Mouse (Mus musculus): Measurements from ENCODE around the gene Agfg2. TPM values are rescaled to one million over a fixed set of nuclear protein-coding genes. Genes with fewer than 3 reads are reported as not detected.

Gene Agfg2
- polyA plus RNA-seq, 1 experiment from 2014 or later, result 13.7 TPM

GRCm38 (mm10) chr5:137601365-137601729, 83.2 kb downstream of the Agfg2 start:
- DNase-seq (ENCODE audit: low spot score), result no peak

GRCm38 (mm10) chr5:137600619-137601364, 83.7 kb downstream of the Agfg2 start, which contains the start of gene Mospd3:
Gene Mospd3, minus strand, starts transcription at chr5:137601058.
- DNase-seq (ENCODE audit: low spot score), result peak; percentile 96
- WGBS, result under 1% methylated on average over 41 of the region's 41 CpGs
- peak within 1 kb of the TSS; percentile 80 for H3K27ac ChIP-seq (ENCODE audit: low read depth, low read length)
- peak within 1 kb of the TSS; percentile 83 for H3K9ac ChIP-seq (ENCODE audit: low read depth, low read length)
- H3K27me3 ChIP-seq (ENCODE audit: control insufficient read depth, insufficient read depth, low read length), result no peaks in the 10 kb centered on the region
- peaks cover 3% of the 10 kb centered on the region for H3K4me1 ChIP-seq (replicated peaks; ENCODE audit: control insufficient read depth, insufficient read depth, low read length)
- peak; percentile 97 for ATAC-seq (ENCODE audit: low FRiP score)
- H3K9me3 ChIP-seq (ENCODE audit: control insufficient read depth, low read length), result no peaks in the 10 kb centered on the region
- H3K4me3 ChIP-seq (ENCODE audit: low read depth, low read length), result peak within 1 kb of the TSS; percentile 63
- H3K36me3 ChIP-seq (ENCODE audit: control insufficient read depth, insufficient read depth, low read length), result no peaks in the 10 kb centered on the region
- H3K4me2 ChIP-seq (replicated peaks; ENCODE audit: low read depth, low read length), result peak within 1 kb of the TSS; percentile 94

More at GRCm38 (mm10) chr5:137601365-137601729, 83.2 kb downstream of the Agfg2 start:
- Histone ChIP-seq H3K4me1 (replicated peaks; ENCODE audit: control insufficient read depth, insufficient read depth, low read length) (peaks cover 3% of the 10 kb centered on the region), H3K4me2 (replicated peaks; ENCODE audit: low read depth, low read length) (peak overlapping the region; percentile 73), H3K36me3 (ENCODE audit: control insufficient read depth, insufficient read depth, low read length) (no peaks in the 10 kb centered on the region), H3K4me3 (ENCODE audit: low read depth, low read length) (peak overlapping the region; percentile 63), H3K27ac (ENCODE audit: low read depth, low read length) (no peak overlapping the region), H3K9me3 (ENCODE audit: control insufficient read depth, low read length) (no peaks in the 10 kb centered on the region), H3K9ac (ENCODE audit: low read depth, low read length) (peak overlapping the region; percentile 32; the same call in 1 of the 2 replicates), H3K27me3 (ENCODE audit: control insufficient read depth, insufficient read depth, low read length) (no peaks in the 10 kb centered on the region)
- WGBS, result under 1% methylated on average over 22 of the region's 22 CpGs
- no peak for ATAC-seq (ENCODE audit: low FRiP score)

Other genes with a start within 250 kb of the Agfg2 start
- 0.04 and 0.06 TPM in 2 replicates for gene Zan, start 207.7 kb downstream of the Agfg2 start, polyA plus RNA-seq (2014; fragmentation: Nextera tagmentation; extraction: Ambion mirVana)
- 55.2 and 60.6 TPM in 2 replicates for gene Pop7, start 182.2 kb downstream of the Agfg2 start, polyA plus RNA-seq (2014; fragmentation: Nextera tagmentation; extraction: Ambion mirVana)
- 10.6 and 15.4 TPM in 2 replicates for gene Gigyf1, start 166.2 kb downstream of the Agfg2 start, polyA plus RNA-seq (2014; fragmentation: Nextera tagmentation; extraction: Ambion mirVana)
- 0.38 and 1.1 TPM in 2 replicates for gene Epo, start 151.5 kb downstream of the Agfg2 start, polyA plus RNA-seq (2014; fragmentation: Nextera tagmentation; extraction: Ambion mirVana)
- gene Gnb2, start 151.2 kb downstream of the Agfg2 start, polyA plus RNA-seq (2014; fragmentation: Nextera tagmentation; extraction: Ambion mirVana), result 475 and 483 TPM in 2 replicates
- 45.4 and 47.6 TPM in 2 replicates for gene Actl6b, start 131.2 kb downstream of the Agfg2 start, polyA plus RNA-seq (2014; fragmentation: Nextera tagmentation; extraction: Ambion mirVana)
- 2.5 and 2.7 TPM in 2 replicates for gene Tfr2, start 114.9 kb downstream of the Agfg2 start, polyA plus RNA-seq (2014; fragmentation: Nextera tagmentation; extraction: Ambion mirVana)
- 22.6 and 22.9 TPM in 2 replicates for gene Mospd3, start 83.7 kb downstream of the Agfg2 start, polyA plus RNA-seq (2014; fragmentation: Nextera tagmentation; extraction: Ambion mirVana)
- 67.0 and 87.3 TPM in 2 replicates for gene Pcolce, start 70.9 kb downstream of the Agfg2 start, polyA plus RNA-seq (2014; fragmentation: Nextera tagmentation; extraction: Ambion mirVana)
- 0.15 and 0.27 TPM in 2 replicates for gene Fbxo24, start 55.7 kb downstream of the Agfg2 start, polyA plus RNA-seq (2014; fragmentation: Nextera tagmentation; extraction: Ambion mirVana)
- 25.9 and 28.5 TPM in 2 replicates for gene Lrch4, start 55.6 kb downstream of the Agfg2 start, polyA plus RNA-seq (2014; fragmentation: Nextera tagmentation; extraction: Ambion mirVana)
- gene Gm20605, start 55.6 kb downstream of the Agfg2 start, polyA plus RNA-seq (2014; fragmentation: Nextera tagmentation; extraction: Ambion mirVana), result 5.0 and 6.3 TPM in 2 replicates
- gene Sap25, start 43.4 kb downstream of the Agfg2 start, polyA plus RNA-seq (2014; fragmentation: Nextera tagmentation; extraction: Ambion mirVana), result 7.1 TPM in 2 replicates
- gene Irs3, start 39.0 kb downstream of the Agfg2 start, polyA plus RNA-seq (2014; fragmentation: Nextera tagmentation; extraction: Ambion mirVana), result 0.22 and 0.38 TPM in 2 replicates
- 2.9 and 5.3 TPM in 2 replicates for gene Nyap1, start 56.9 kb upstream of the Agfg2 start, polyA plus RNA-seq (2014; fragmentation: Nextera tagmentation; extraction: Ambion mirVana)
- 56.4 and 64.0 TPM in 2 replicates for gene Tsc22d4, start 61.0 kb upstream of the Agfg2 start, polyA plus RNA-seq (2014; fragmentation: Nextera tagmentation; extraction: Ambion mirVana)
- gene Ppp1r35, start 94.1 kb upstream of the Agfg2 start, polyA plus RNA-seq (2014; fragmentation: Nextera tagmentation; extraction: Ambion mirVana), result 64.9 and 78.4 TPM in 2 replicates
- gene Mepce, start 102.9 kb upstream of the Agfg2 start, polyA plus RNA-seq (2014; fragmentation: Nextera tagmentation; extraction: Ambion mirVana), result 9.9 and 14.9 TPM in 2 replicates
- 13.5 and 17.2 TPM in 2 replicates for gene Zcwpw1, start 103.1 kb upstream of the Agfg2 start, polyA plus RNA-seq (2014; fragmentation: Nextera tagmentation; extraction: Ambion mirVana)
- 0.22 and 0.97 TPM in 2 replicates for gene Pilra, start 151.6 kb upstream of the Agfg2 start, polyA plus RNA-seq (2014; fragmentation: Nextera tagmentation; extraction: Ambion mirVana)
- not detected in 2 replicates for gene Pilrb1, start 173.4 kb upstream of the Agfg2 start, polyA plus RNA-seq (2014; fragmentation: Nextera tagmentation; extraction: Ambion mirVana)
- gene Pilrb2, start 187.1 kb upstream of the Agfg2 start, polyA plus RNA-seq (2014; fragmentation: Nextera tagmentation; extraction: Ambion mirVana), result not detected in 2 replicates
- not detected in 2 replicates for gene Cyp3a13, start 236.9 kb upstream of the Agfg2 start, polyA plus RNA-seq (2014; fragmentation: Nextera tagmentation; extraction: Ambion mirVana)

All from hindbrain, embryonic 11.5 days (tissue).